Mouse (Mus musculus) CH12.LX (cell line): ENCODE data around the gene Rftn2.

Experiments used
- CHD1 ChIP-seq: IDR thresholded peaks from 2 replicates; pipeline ENCODE4 v1.6.1; 2012; ENCODE audit warnings: low read depth, low read length, improper control_type of control experiment, inconsistent platforms
- CTCF ChIP-seq, 2 experiments: IDR thresholded peaks in 1 of 2; conservative IDR thresholded peaks in 1 of 2; 2 replicates each; pipeline ENCODE4 v1.5.1; 2011 to 2012; ENCODE audit warnings: low read depth in 2 of 2, low read length in 2 of 2, improper control_type of control experiment in 1 of 2, inconsistent platforms in 1 of 2, mild to moderate bottlenecking in 1 of 2, moderate library complexity in 1 of 2
- E2F4 ChIP-seq: IDR thresholded peaks from 2 replicates; pipeline ENCODE4 v1.6.1; 2011; ENCODE audit warnings: low read depth, low read length, improper control_type of control experiment; ENCODE audit not compliant: insufficient replicate concordance
- EP300 ChIP-seq: IDR thresholded peaks from 2 replicates; pipeline ENCODE4 v1.6.1; 2011; ENCODE audit warnings: low read length, improper control_type of control experiment
- ETS1 ChIP-seq: conservative IDR thresholded peaks from 2 replicates; pipeline ENCODE4 v1.6.1; 2012; ENCODE audit warnings: low read depth, mild to moderate bottlenecking, inconsistent platforms, low read length, improper control_type of control experiment, moderate library complexity
- MAFK ChIP-seq: IDR thresholded peaks from 2 replicates; pipeline ENCODE4 v1.6.1; 2011; ENCODE audit warnings: low read length, improper control_type of control experiment; ENCODE audit not compliant: insufficient replicate concordance
- MEF2A ChIP-seq: IDR thresholded peaks from 2 replicates; pipeline ENCODE4 v1.6.1; 2014; ENCODE audit warnings: low read depth, mild to moderate bottlenecking, inconsistent platforms, low read length, improper control_type of control experiment, borderline replicate concordance
- MXI1 ChIP-seq: IDR thresholded peaks from 2 replicates; pipeline ENCODE4 v1.6.1; 2011; ENCODE audit warnings: mild to moderate bottlenecking, low read depth, low read length, improper control_type of control experiment
- PAX5 ChIP-seq: IDR thresholded peaks from 2 replicates; pipeline ENCODE4 v1.6.1; 2012; ENCODE audit warnings: low read length, inconsistent platforms, mixed read lengths
- POLR2A ChIP-seq: IDR thresholded peaks from 2 replicates; pipeline ENCODE4 v1.6.1; 2011; ENCODE audit warnings: low read depth, mild to moderate bottlenecking, improper control_type of control experiment, low read length
- POLR2AphosphoS2 ChIP-seq: IDR thresholded peaks from 2 replicates; pipeline ENCODE4 v1.6.1; 2011; ENCODE audit warnings: low read depth, low read length, improper control_type of control experiment
- ZC3H11A ChIP-seq: IDR thresholded peaks from 2 replicates; pipeline ENCODE4 v1.6.1; 2012; ENCODE audit warnings: low read depth, mild to moderate bottlenecking, inconsistent platforms, low read length, improper control_type of control experiment
- ZMIZ1 ChIP-seq: IDR thresholded peaks from 2 replicates; pipeline ENCODE4 v1.6.1; 2012; ENCODE audit warnings: low read depth, mild to moderate bottlenecking, inconsistent platforms, low read length, improper control_type of control experiment

GRCm38 (mm10) chr1:55264385-55264784 lies 37.8 kb upstream of the Rftn2 start:
- TF ChIP-seq ETS1 (no peak), CTCF (conservative IDR thresholded peaks at IDR 0.05 in 1 of 2, IDR thresholded peaks at IDR 0.05 in 1 of 2; ENCODE audit: low read depth in 2 of 2, low read length in 2 of 2) (no peak), MXI1 (no peak), E2F4 (no peak), MAFK (no peak), POLR2AphosphoS2 (no peak), EP300 (no peak), POLR2A (no peak), MEF2A (no peak), PAX5 (no peak), ZC3H11A (no peak), ZMIZ1 (no peak), CHD1 (no peak)
